Mouse (Mus musculus) fibroblast of lung, adult 2 months (primary cell): ENCODE results near the gene Lamtor3.
"Not testable (repeated sequence)": the region's sequence is repeated elsewhere in the genome, so short reads cannot be mapped to it uniquely, and the experiment has no call there.

ENCODE experiments used
- DNase-seq: peaks from one replicate; pipeline ENCODE4 v3.0.0-alpha.2; 2011; ENCODE audit warnings: low read depth

The Lamtor3 gene

GRCm38 (mm10) chr3:137933986-137934385, 15.7 kb downstream of the Lamtor3 start:
- no peak for DNase-seq

DNA sequence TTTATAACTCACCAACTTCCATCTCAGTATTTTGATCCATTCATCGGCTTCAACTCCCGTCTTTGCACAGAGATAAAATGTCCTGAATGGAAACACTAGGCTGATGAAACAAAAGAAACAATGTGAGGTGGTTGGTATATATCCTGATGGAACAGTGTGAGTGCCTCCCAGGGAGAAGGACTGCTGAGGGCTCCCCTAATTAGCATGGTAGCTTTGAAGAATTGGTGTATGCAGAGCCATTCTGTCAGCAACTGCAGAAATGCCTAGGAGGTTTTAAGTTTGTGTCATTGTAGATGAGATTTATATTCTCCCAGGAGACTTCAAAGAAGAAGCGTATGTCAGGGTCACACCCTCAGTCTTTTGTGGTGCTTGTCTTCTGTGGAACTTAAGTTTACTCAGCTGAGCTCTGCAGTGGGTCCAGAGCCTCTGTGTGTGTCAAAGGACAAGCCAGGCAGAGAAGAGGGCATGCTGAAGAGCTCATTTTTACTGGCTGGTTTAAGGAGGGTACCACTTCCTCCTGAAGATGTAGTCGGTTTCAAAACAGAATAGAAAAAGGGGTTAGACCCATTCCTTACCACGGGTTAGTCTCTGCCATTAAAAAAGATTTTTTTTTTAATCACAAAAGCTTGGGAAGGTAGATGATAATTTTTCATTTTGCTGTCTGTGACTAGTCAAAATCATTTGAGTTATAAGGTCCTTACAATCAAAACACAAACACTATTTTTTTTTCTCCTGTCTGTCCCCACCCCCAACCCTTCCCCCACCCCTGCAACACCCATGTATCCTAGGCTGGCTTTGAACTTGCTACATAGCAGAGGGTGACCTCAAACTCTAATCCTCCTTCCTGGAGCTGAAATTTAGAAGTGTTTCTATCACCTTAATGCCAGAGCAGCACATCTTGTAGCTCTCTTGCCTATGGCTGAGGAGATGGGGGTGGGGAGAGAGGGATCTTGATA, 17.5 kb downstream of the Lamtor3 start:
- no peak for DNase-seq

DNA sequence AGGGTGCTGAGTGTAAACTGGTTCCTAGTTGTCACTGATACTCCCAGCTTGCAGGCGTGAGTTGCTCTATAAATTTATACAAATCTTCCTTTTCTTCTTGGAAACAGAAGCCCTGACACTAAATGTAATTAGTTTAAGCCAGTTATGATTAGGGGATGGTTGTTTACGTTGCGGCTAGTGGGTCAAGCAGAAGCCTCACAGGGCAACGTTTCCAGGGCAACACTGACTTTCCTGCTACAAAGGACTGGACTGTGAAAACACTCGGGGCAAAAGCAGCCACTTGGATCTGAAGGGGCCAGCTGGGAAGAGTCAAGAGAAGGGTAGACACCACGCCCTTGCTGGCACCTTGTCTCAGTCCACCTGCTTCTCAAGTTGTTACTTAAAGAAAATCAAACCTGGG, 18.2 kb downstream of the Lamtor3 start:
- no peak for DNase-seq

DNA sequence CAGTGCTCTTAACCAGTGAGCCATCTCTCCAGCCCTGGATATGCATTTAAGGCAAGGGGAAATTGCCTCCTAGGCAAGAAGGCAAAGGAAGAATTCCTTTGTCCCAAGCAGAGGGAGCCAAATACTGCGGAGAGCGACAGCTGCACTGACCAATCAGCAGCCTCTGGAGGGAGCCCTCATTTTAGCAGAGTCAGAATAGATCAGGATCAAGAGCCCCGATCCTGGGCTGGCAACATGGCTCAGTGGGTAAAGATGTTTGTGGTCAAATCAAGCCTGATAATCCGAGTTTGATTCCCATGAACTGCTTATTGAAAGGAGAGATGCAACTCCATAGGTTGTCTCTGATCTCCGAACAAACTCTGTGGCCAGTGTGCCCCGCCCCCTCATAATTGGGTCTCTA, 20.3 kb downstream of the Lamtor3 start:
- DNase-seq = no peak

DNA sequence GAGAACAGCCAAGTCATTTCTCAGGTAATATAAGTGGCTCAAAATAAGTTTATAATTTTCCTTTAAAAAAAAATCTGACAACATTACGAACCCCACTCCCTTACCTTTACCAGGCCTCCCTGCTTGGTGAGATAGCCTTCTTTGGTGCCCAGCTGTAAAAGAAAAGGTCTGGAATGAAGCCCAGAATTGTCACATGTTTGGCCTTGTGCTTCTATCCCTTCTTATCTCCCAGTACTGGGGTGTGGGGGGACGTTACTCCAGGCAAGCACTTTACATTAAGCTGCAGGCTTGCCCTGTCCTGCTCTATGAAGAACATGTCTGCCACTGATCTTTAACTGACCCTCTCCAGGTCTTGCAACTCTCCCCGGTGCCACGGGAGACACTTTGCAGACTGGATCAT, 22.5 kb downstream of the Lamtor3 start:
- DNase-seq = no peak

DNA sequence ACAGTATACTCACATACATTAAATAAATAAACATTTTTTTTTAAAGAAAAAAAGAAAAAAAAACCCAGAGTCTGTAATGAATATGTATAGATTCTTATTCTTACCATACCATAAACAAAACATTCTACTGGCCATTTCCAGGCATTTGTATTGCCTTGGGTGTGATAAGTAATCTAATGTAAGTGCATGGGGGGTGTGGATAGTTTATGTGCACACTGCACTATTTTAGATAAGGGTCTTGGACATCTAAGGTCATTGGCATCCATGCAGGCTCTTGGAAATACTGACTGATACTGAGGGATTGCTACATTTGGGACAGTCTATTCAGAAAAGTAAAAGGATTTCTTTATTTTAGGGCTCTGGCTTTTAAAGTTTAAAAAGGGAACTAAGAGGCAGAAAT, 23.2 kb downstream of the Lamtor3 start:
- no peak for DNase-seq

- DNase-seq = no peak
Observed at GRCm38 (mm10) chr3:137942098-137942622, 23.9 kb downstream of the Lamtor3 start.

DNA sequence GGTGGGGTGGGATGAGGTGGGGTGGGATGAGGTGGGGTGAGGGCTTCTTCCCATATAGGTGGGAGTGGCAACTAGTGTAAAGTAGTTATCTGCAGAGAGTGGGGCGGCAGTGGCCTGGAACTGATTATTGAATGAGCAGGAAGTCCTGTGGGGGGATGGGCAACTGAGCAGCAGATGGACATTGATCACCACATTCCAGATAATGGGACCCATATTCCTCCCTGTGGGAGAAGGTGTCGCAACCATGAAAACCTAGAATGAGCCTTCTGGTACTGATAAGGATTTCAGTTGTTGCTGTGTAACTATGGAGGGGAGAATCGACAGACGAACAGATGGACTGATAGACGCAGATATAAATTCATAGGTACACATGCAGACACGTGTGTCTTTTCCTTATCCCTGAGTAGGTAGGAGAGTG, 25.4 kb downstream of the Lamtor3 start:
- DNase-seq = no peak

- no peak for DNase-seq
Observed at GRCm38 (mm10) chr3:137946827-137947226, 28.5 kb downstream of the Lamtor3 start.

- no peak for DNase-seq
Observed at GRCm38 (mm10) chr3:137947525-137947924, 29.2 kb downstream of the Lamtor3 start.

DNA sequence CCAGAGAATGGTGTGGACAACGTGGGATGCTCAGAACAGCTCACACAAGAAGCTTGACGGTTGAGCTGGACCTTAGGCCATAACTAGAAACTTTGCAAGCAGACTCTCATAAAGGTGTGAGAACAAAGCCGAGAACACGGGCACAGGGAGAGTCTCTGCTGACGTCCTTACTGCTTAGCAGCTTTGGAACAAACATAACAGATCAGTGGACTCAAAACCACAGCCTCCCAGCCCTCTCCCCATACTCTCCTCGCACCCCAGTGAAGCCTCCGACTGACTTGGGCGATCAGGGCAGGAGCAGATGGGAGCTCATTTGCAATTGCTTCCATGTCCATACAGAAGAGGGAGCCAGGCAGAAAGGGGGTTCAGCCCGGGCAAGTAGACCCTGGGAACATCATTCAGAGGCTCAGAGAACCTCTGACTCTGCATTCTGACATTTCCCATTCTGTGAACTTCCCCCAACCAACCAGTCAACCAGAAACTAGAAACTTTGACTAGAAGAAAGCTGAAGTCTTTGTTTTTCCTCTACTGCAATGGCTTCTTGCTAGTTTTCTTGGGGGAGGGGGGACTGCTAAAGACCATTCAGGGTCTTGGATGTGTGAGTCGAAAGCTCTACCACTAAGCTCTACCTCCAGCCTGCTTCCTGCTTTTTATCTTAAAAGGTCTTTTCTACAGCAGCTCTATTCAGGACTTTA, 32.0 kb downstream of the Lamtor3 start:
- DNase-seq = no peak

DNA sequence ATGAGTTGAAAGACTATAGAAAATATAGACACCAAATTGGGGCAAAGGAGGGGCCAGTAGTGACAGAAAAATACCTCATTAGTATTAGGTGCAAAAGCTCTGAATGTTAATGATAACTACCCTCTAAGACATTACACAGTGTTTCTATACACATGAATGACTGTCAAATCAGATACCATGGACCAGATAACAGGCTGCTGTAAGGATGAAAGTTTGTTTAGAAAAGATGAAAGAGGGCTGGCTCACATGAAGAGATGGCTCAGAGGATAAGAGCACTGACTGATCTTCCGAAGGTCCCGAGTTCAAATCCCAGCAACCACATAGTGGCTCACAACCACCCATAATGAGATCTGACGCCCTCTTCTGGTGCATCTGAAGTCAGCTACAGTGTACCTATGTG, 33.0 kb downstream of the Lamtor3 start:
- DNase-seq = not testable (repeated sequence)

GRCm38 (mm10) chr3:137951819-137952218, 33.5 kb downstream of the Lamtor3 start:
- DNase-seq = no peak

DNA sequence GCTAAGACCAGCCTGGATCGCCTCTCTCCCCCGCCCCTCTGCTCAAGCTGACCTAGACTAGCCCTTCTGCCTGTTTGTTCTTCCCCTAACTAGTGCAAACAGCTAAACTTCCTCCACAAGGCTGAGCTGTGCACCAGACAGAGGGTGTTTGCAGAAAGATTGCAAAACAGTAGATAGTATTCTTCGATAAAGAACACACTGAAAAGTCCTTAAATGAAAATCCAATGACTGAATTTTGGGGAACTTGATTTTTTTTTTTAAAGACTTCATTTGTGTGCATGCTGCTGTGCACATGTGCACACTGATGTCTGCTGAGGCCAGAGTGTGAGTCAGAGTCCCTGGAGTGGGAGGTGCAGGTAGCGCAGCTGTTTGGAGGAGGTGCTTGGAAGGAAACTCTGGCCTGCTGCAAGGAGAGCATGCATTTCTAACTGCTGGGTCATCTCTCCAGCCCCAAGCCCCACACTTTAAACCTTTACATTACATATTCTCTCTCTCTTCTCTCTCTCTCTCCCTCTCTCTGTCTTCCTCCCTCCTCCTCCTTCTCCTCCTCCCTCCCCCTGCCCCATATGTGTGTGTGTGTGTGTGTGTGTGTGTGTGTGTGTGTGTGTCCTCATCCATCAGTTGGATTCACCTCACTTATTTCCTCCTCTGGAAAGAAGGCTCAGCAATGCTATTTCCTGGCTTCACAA, 34.1 kb downstream of the Lamtor3 start:
- peak; percentile 73 for DNase-seq

GRCm38 (mm10) chr3:137952914-137953880, 34.9 kb downstream of the Lamtor3 start:
- DNase-seq = no peak

DNA sequence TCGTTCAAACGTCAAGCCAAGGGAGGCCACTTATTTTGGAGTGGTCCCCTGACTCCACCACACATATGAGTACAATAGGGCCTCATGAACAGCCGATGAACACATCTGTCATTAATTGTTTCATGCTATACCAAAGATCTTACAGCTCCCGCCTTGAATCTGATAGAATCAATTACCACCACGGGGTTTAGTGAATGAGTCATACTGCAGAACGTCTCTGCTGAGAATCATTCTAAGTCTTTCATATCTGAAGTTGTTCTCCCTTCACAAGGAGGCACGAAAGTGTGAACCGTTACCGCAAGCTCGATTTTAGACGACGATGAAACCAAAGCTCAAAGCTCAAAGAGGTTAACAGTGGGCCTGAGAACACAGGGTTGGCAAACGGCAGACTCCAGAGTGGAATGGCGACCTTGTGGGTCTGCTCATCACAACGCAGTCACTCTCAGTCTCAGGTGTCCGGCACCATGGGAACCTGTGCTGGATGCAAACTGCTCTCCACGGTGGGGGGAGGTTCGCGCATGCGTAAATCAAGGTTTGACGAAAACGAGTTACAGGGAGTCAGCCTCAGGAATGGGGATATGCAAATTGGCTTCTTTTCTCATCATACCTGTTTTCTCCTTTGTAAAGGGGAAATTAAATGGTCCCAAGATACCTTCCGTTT, 36.1 kb downstream of the Lamtor3 start:
- no peak for DNase-seq

- no peak for DNase-seq
Observed at GRCm38 (mm10) chr3:137955560-137956081, 37.3 kb downstream of the Lamtor3 start.

DNA sequence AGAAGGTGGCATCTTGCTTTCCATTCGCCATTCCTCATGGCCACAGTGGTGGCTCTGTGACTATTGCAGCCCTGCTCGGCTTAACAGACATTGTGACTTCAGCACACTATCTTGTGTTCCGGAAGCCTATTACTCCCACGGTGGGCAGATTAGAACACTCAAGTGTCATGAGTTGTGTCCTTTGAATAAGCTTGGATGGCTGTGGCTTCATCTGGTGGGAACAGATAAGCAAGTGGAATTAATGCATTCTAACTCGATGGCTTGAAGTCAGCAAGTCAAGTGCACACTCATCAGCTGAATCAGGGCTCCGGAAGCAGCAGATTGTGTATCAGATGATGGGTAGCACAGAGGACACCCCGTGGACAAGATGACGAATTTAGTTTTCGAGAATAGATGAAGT, 39.6 kb downstream of the Lamtor3 start:
- DNase-seq = no peak

- no peak for DNase-seq
Observed at GRCm38 (mm10) chr3:137958352-137958751, 40.0 kb downstream of the Lamtor3 start.

DNA sequence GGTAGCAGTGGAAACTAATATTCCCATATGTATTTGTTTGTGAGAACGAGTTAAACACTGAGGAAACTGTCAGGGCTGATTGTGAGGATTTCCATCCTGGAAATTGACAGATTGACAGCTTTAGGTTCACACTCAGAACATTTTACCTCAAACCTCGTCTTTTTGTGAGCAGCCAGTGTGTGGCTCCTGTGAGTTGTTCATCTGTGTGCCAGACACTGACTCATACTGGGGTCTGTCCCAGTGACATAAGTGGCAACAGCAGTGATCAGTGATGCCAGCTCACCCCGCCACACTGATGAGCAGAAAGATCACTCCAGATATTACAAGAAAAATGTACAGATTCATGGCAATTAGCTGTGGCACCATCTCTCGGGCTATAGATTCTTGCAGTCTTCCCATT, 41.1 kb downstream of the Lamtor3 start:
- DNase-seq = no peak
